Mouse (Mus musculus) CD4-positive, CD25-positive, alpha-beta regulatory T cell, adult 2 months (primary cell): ENCODE data around the gene Ndufs4.
A peak's percentile ranks its signal among the peaks of the same experiment; 100 is the strongest.

ENCODE experiments used
- DNase-seq: peaks from one replicate; pipeline ENCODE4 v3.0.0-alpha.2; 2012; ENCODE audit warnings: low read depth, low spot score

Gene Ndufs4

GRCm38 (mm10) chr13:114388211-114388965 is at the start of gene Ndufs4:
Gene Ndufs4 (minus strand): TSS chr13:114388258.
- peak; percentile 14 for DNase-seq

DNA sequence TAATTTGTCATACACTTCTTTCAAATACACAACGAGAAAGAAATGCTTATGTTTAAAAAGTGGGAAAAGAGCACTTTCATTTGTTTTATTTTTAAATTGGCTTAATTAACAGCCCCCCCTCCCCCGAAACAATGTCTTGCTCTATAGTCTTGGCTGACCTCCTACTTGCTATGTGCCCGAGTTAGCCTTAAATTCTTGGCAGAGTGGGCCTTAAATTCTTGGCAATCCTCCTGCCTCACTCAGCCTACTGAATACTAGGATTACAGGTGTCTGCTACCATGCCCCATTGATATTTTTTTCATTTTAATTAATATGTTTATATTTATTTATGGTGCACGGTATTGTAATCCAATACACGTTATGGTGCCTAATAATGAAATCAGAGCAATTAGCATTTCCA is 44.4 kb upstream of the Ndufs4 start:
- DNase-seq: no peak

DNA sequence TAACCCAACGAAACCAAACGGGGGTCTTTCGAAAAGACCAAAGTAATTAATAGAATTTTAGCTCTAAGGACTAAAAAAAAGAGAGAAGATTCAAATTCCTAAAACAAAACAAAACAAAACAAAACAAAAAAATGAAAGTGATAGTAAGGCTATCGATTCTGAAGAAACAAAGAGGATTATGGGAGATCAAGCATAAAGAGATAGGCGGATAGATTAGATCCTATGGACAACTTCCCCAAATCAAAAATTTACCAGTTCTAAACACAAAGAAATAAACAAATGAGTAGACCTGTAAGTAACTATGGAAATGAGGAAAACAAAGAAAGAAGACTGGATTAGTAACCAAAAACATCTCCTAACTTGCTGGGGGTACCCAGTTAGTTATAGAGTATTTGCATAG is 37.2 kb upstream of the Ndufs4 start:
- DNase-seq: no peak

DNA sequence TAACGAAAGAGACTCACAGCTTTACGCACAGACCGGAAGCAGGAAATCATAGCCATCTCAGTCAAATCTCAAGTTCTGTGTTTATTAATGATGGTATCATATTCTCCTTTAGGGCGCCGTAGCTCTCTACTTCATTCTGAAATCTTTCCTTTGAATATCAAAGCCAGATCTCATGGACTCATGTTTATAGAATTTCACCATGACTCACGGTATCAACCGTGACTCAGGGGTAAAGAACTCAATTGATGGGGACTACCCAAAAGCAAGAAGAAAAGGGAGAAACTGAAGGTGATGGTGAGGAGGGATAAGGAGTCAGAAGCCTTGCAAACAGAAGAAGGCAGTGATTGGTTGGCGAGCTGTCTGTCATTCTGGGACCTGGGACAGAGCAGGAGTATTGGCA is 32.2 kb upstream of the Ndufs4 start:
- no peak for DNase-seq

DNA sequence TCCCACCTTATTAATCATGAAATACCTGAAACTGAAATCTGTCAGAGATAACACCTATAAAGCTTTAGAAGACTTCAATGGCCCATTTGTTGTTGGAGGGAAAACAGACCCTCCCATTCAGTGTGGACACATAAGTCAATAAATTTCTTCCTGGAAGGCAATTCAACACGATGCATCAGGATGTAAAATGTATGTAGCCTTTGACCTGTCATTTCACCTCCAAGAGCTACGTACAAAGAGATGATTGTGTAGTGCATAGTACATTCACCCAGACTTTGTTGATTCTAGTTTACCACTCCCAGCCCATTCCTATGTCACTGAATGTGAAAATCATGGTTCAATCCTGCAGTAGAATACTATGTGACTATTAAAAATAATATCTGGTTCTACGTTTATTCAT is 31.3 kb upstream of the Ndufs4 start:
- DNase-seq: no peak

DNA sequence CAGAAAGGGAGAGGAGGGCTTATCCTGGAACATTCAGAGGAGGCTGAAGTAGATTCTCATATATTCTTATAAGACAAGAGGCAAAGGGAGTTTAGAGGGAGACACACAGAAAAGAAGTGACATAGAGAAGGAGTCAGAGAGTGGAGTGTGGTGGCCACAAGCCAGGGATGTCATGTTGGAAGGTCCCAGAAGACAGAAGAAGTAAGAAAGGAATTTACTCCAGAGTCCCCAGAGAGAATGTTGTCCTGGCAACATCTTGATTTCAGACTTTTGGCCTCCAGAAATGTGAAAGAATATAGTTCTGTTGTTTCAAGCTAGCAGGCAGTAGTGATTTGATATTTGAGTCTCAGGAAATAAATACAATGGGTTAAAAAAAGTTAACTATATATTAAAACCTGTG is 24.3 kb upstream of the Ndufs4 start:
- no peak for DNase-seq

DNA sequence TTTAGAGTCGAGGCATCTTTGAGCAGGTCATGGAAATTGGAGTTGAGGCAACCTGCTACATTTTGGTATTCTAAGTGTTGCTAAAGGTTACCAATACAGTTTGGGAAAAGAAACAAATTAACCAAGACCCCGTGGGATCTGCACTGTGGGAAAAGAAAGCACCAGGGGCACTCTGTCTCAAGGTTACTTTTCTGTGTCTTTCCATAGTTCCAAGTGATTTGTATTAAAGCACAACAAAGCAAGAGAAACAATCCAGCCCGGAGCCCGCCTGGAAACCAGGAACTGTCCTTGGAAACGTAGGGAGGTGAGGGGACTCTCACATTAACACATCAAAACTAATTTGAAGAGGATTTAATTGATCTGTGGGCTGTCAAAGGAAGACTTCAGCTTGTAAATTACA is 18.8 kb upstream of the Ndufs4 start:
- no peak for DNase-seq

DNA sequence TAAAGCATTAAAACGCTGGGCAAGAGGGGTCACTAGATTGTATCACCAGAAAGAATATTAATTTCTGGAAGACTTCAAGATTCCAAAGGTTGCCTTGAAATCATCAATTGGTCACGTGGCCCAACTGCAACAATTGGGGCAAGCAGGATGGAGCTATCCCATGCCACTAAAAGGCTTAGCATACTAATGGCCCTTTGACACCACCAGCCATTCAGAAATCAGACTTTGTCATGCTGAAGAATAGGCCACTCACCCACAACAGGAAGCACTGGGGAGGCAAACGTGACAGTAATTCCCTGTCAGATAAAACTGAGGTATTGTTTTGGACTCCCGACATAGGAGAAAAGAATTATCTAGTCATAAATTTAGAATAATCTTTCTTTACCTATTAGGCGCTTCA is 18.4 kb upstream of the Ndufs4 start:
- no peak for DNase-seq

- DNase-seq: no peak
Observed at GRCm38 (mm10) chr13:114405100-114405715, 17.1 kb upstream of the Ndufs4 start.

DNA sequence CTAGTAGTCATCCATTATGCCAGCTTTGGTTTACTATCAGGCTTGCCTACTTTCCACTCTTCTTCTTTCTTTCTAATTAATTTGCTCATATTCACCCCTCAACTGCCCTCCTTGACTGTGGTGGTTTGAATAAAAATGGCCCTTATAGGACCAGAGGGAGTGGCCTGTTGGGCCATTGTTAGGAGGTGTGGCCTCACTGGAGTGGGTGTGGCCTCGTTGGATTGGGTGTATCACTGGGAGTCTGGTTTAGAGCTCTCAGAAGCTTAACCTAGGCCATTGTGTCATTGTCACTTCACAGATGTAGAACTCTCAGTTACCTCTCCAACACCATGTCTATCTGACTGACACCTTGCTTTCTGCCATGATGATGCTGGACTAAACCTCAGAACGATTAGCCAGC is 10.8 kb upstream of the Ndufs4 start:
- DNase-seq: no peak

DNA sequence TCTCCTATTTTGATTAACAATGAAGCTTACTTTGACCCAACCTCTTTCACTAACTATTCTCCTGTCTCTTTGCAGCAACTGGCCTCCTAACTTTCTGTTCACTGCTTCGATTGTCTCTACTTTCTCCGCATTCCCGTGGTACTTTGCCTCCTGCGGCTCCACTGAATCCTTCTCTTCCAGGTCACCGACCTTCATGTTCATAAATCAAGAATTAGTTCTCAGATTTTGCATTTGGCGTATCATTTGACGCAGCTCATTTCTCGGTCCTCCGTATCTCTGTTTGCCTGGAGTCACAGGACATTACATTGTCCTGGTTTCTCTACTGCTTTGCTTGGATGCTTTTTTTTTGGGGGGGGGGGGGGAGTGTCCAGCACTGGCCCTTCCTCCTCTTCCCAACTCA is 9.2 kb upstream of the Ndufs4 start:
- DNase-seq: no peak

DNA sequence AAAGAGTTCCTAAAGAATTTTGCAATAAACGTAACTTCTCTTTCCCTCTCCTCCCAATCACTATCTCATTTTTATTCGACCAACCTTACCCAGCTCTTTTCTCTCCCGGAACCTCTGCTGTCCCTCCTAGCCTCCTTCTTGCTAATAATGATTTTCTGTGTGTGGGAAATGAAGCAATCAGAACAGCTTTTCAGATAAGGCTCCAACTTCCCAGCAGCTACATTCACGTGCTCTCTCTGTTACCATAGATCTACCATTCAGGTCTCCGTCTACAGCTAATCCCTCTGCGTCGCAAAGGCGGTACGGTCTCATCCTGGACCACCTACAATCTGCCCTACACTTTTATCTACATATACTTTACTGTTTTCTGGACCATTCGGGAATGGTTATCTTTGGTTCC is 8.8 kb upstream of the Ndufs4 start:
- no peak for DNase-seq

DNA sequence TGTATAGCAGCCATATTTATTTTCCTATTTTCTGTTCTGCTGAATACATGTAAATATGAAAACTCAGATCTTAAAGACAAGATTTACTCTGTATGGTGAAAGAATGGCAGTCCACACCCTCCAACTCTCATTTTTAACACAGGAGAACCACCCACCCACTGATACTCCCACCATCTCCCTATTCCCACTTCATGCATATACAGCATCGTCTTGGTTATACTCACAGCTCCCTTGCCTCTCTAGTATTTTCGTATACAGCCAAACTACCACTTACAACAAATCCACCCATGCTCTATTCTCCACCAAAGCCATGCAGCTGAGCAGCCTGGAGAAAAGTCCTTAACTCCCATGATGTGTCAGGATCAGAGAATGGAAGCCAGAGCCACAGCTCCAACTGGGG is 6.7 kb upstream of the Ndufs4 start:
- DNase-seq: no peak

DNA sequence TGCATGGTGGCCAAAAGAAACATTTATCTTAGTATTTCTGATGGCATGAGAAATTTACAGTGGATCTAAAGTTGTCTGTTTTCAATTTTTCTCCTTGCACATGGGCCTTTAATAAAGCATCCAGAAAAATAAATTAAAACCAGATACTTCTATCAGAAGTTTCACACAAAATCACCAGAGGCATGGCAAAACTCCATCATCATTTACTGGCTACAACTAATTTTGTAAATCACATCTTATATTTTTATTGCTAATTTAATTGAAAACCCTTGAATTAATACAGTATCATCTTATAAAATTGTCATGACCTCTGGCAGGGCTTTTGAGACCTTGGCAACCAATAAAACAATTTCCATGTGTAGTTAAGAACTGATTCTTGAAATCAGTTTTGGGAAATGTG is 4.4 kb upstream of the Ndufs4 start:
- DNase-seq: no peak

GRCm38 (mm10) chr13:114387521-114388171 is 412 bp downstream of the Ndufs4 start:
- peak; percentile 95 for DNase-seq

- DNase-seq: peak; percentile 68
Observed at GRCm38 (mm10) chr13:114387074-114387487, 977 bp downstream of the Ndufs4 start.

DNA sequence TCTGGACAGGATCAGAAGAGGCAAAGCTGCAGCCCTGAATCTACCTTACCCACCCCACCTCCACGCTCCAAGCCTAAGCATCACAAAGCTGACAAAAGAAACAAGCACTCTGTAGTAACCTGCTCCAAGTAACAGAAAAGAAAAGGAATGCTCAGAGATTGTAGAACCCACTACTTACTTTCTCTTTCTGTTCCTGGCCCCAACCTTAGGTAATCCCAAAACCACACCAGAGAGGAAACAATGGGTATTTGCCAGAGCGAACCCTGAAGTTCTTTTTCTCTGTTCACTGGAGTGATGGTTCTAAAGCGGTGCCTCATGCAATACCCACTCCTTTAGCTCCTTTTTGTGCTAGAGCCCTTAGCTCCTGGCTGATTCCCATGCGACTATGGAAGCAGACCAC is 11.5 kb downstream of the Ndufs4 start:
- no peak for DNase-seq

DNA sequence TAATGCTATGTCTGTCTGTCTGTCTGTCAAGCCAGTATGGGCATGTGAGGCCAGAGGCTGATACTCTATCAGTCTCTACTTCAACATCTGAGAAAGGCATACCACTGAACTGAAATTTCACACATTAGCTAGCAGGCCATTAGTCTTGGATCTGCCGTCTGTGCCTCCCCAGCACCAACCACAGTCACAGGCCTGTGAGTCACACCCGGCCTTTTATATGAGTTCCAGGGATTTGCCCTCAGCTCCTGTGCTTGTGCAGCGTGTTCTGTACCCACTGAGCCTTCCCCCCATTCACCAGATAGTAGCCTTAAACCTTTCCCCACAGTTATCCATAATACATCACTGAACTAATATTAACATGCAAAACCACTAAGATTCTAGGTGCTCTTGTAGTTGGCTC is 26.0 kb downstream of the Ndufs4 start:
- no peak for DNase-seq

DNA sequence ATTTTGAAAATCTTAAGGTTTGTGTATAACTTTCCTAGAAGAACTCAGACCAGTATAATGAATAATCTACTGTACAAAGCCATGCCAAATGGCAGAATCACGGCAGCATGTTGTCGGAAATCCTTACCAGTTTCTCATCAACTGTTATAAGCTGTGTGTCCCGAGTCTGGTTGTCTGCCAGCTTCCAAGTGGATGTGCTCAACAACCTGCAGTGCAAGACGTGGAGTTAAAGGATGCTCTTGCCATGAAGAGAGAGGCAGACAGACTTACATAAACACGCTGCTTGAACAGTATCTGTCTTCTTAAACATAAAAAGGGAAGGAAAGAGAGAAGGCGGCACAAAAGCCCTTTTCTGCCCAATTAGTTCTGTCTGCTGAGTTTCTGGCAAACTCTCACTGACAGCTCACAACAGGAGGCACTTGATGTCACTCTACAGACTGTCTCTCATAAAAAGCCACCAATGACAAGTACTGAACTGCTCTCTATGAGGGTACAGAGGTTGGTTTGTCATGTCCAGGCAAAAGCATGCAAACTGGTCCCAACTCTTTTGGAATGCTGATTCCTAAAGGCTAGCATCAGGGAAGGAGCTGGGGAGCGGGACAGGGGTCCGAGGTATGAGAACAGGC is 36.6 kb downstream of the Ndufs4 start:
- DNase-seq: no peak

GRCm38 (mm10) chr13:114344979-114345712 is 42.9 kb downstream of the Ndufs4 start:
- no peak for DNase-seq

DNA sequence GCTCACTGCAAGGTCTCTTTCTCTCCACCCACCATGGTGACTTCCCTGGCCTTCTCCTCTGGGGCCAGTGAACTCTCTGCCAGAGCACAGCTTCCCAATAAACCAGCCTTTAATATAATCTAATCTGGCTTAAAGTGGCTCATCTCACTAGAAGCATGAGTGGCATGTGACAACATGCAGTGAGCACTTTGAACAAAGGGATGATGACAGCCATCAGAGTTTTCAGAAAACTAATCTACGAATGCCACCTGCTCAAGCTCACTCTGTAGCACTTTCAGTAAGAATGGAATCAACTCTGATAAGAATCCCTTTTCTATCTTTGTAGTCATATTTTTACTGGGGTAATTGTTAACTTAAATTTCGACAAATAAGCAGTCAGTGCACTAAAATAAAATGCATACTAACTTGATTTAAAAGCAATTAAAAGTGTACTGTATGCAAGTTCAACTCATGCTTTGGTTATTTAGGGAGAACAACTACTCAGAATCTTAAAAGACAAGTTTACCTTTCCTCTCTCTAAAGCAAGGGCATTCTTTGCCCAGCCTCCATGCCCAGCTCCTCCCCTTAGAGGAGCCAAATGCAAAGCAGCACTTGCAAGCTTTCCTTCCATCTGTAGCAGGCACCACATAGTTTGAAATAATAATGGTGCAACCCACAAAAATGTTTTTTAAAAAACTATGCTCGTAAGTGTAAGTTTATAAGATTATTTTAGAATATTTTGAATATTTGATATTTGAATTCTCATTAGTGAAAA is 43.7 kb downstream of the Ndufs4 start:
- no peak for DNase-seq
